Mouse (Mus musculus) ES-Bruce4 (cell line): ENCODE measurements at regions not wholly inside any gene's neighbourhood (a gene's known extent, or its start where the extent isn't known, plus 50 kb on each side); places are given as distances from the start of the nearest gene placed in this dataset.

Experiments
- H3K27ac ChIP-seq: 2 replicates; pipeline ENCODE4 v1.5.1; 2012; ENCODE audit warnings: low read length, inconsistent platforms; ENCODE audit not compliant: insufficient read depth
- H3K27me3 ChIP-seq: 2 replicates; pipeline ENCODE4 v1.6.1; 2012; ENCODE audit warnings: mild to moderate bottlenecking, low read length, inconsistent platforms; ENCODE audit not compliant: control insufficient read depth, poor library complexity, insufficient read depth, severe bottlenecking
- H3K36me3 ChIP-seq: 2 replicates; pipeline ENCODE4 v1.6.1; 2012; ENCODE audit warnings: inconsistent platforms, mild to moderate bottlenecking, low read length, moderate library complexity; ENCODE audit not compliant: control insufficient read depth, poor library complexity, insufficient read depth, severe bottlenecking
- H3K4me1 ChIP-seq: one replicate; pipeline ENCODE4 v1.8.1; 2011; ENCODE audit warnings: low read length; ENCODE audit not compliant: control insufficient read depth, insufficient read depth
- H3K4me3 ChIP-seq: 2 replicates; pipeline ENCODE4 v1.5.1; 2011; ENCODE audit warnings: low read depth, mild to moderate bottlenecking, low read length
- H3K9ac ChIP-seq: 2 replicates; pipeline ENCODE4 v1.6.1; 2012; ENCODE audit warnings: low read depth, mild to moderate bottlenecking, inconsistent platforms; ENCODE audit not compliant: poor library complexity, severe bottlenecking
- H3K9me3 ChIP-seq: replicated peaks from 2 replicates; pipeline ENCODE4 v1.6.1; 2012; ENCODE audit warnings: mild to moderate bottlenecking, low read length, inconsistent platforms; ENCODE audit not compliant: control insufficient read depth, poor library complexity, insufficient read depth, severe bottlenecking
- CTCF ChIP-seq: IDR thresholded peaks from one replicate; pipeline ENCODE4 v1.8.1; 2011; ENCODE audit warnings: low read depth, low read length
- EP300 ChIP-seq: IDR thresholded peaks from 2 replicates; pipeline ENCODE4 v1.6.1; 2011; ENCODE audit warnings: low read depth, low read length; ENCODE audit not compliant: insufficient read depth
- POLR2A ChIP-seq: IDR thresholded peaks from one replicate; pipeline ENCODE4 v1.8.1; 2011; ENCODE audit warnings: low read length; ENCODE audit not compliant: insufficient read depth

DNA sequence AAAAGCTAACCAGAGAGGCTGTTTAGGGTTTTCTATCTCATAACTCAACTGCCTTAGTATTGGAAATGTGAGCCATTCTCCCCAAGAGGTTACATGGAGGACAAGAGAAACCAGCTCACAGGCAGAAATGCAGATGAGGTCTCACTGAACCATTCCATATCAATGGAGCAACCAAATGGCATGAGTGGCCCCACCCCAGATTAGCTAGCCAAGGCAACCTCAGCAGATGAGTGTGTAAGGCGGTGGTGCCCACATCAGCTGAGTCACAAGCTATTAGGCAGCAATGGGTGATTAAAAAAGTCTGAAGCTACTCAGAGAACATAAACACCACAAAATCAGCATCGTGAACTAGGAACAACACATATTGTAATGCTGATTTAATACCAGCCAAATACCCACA is 133.2 kb downstream of the Lpin1 start:
- H3K9ac ChIP-seq, result no peak overlapping the region
- peaks cover 10% of the 10 kb centered on the region for H3K4me1 ChIP-seq
- TF ChIP-seq CTCF (no peak), EP300 (peak; percentile 76)
- H3K27me3 ChIP-seq, result no peaks in the 10 kb centered on the region
- no peak overlapping the region for H3K4me3 ChIP-seq
- H3K9me3 ChIP-seq, result no peaks in the 10 kb centered on the region
- H3K27ac ChIP-seq, result 0 out of 2 replicates have a peak overlapping the region, but pooled peaks have one; percentile 54
- H3K36me3 ChIP-seq, result no peaks in the 10 kb centered on the region

DNA sequence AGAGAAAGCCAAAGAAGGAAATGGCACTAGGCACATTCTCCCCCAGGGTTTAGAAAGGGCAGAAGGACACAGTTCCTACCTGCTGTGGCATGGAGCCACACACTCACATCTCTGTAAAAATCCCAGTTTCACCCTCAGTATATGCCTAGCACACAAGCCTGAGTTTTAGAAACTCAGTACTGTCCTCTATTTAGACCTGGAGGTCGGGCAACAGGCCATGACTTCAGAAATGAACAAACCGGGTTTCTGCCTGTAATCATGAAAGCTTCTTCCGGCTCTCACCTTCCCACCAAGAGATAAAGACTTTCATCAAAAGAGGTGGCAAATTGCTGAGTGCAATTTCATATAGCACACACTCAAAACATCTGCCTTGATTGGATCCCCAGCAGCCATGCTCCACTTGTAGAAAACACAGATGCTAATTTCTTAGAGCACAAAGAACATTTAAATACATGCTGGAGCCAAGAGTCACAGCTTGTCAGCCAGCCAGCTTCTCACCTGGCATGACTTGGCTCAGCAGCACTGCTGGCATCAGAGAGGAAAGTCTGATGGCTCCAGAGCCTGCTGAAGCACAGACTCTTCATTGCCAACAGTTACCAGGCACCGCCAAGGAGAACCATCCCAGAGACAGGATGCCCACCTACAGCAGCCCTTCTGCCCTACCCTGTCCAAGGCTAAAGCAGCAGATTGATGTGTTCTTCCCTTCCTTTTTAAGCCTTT is 136.2 kb downstream of the Lpin1 start:
- Histone ChIP-seq H3K27me3 (no peaks in the 10 kb centered on the region), H3K9me3 (no peaks in the 10 kb centered on the region), H3K27ac (no peak overlapping the region), H3K36me3 (no peaks in the 10 kb centered on the region), H3K4me3 (no peak overlapping the region), H3K9ac (no peak overlapping the region), H3K4me1 (peaks cover 10% of the 10 kb centered on the region)
- TF ChIP-seq POLR2A (no peak), CTCF (no peak), EP300 (no peak)

DNA sequence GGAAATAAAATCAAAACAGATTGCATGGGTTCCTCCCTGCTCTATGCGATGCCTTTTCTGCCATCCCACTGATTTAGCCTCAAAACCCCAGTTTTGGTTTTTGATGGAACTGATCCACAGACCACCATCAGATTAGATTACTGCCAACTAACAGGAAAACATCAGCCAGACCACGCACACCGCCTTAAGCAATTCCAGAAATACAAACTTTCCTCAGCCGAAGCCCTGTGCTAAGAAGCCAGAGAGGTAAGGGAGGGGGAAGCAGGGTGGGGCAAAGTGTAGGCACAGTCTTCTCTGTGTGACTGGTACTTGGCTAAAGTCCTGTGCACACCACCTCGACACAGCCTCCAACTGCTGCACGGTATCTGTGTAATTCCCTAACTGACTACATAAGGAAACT is 153.3 kb downstream of the Lpin1 start:
- Histone ChIP-seq H3K27me3 (no peaks in the 10 kb centered on the region), H3K36me3 (no peaks in the 10 kb centered on the region), H3K27ac (no peak overlapping the region), H3K4me3 (no peak overlapping the region), H3K9ac (no peak overlapping the region), H3K4me1 (no peaks in the 10 kb centered on the region), H3K9me3 (no peaks in the 10 kb centered on the region)
- TF ChIP-seq POLR2A (no peak), CTCF (no peak), EP300 (no peak)

DNA sequence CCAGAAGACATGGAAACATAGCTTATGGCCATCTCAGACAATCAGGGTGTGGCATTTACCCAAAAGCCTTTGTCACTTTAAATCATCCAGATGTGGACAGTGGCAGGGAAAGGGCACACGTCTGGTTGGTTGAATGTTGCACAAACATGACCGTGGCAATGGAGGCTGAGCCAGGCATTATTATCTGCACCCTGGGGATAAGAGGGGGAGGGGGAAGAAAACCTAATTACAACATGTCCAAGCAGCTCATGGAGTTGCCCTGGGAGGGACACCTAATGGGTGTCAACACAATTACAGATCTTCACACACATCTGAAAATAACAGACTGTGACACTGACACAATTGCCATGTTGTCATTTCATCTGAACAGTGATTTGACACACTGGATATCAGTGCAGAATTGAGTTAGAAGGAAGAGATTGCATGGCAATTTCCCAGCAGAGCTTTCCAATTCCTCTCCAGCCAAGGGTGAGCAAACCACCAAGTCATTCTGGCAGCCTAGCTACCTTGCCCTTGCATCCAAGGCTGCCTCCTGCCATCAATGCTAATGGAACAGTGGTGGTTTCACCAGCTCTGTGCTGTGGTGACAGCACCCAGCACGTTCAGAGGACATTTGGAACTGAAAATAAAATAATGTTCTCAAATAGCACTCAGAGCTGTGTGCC is 159.9 kb downstream of the Lpin1 start:
- H3K4me1 ChIP-seq, result no peaks in the 10 kb centered on the region
- no peaks in the 10 kb centered on the region for H3K9me3 ChIP-seq
- no peaks in the 10 kb centered on the region for H3K27me3 ChIP-seq
- no peak for TF ChIP-seq EP300
- no peak for TF ChIP-seq POLR2A
- no peak for TF ChIP-seq CTCF
- H3K36me3 ChIP-seq, result no peaks in the 10 kb centered on the region
- H3K4me3 ChIP-seq, result no peak overlapping the region
- no peak overlapping the region for H3K27ac ChIP-seq
- no peak overlapping the region for H3K9ac ChIP-seq

DNA sequence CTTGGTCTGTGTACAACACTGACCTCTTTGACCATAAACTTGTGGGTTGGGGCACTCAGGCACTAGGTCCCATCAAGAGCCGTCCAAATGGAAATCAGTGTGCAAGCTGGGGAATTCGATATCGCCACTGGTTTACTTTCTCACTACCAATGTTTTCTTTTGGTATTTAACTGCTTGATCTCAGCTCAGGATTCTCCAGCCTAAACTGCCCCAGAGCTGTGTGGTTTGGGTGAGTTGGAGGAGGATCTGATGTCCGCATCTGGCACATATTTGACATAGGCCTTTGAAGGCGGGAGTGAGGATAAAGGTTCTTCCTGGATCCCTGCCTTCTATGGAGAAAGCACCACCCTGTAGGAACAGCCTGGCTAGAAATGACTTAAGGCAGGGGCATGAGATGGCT is 172.0 kb downstream of the Lpin1 start:
- Histone ChIP-seq H3K9ac (no peak overlapping the region), H3K9me3 (no peaks in the 10 kb centered on the region), H3K4me1 (no peaks in the 10 kb centered on the region), H3K36me3 (no peaks in the 10 kb centered on the region), H3K4me3 (no peak overlapping the region), H3K27ac (no peak overlapping the region), H3K27me3 (no peaks in the 10 kb centered on the region)
- TF ChIP-seq EP300 (no peak), POLR2A (no peak), CTCF (no peak)

DNA sequence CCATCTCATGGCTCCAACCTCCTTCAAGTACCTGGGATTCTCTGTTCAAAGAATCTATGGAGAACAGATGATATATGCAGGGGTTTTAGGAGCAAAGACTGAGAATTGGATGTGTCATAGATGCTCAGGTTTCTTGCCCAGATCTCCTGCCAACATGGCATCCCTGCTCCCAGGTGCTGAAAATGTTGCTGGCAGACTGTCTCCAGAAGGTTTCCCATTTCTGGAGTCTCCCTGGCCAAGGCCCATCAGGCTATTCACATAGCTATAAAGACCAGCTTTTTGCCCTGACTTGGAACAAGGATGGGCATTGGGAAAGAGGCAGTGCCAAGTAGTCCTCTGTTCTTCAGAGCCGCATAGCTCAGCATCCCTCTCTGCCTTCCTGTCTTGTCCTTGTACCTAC is 173.8 kb downstream of the Lpin1 start:
- TF ChIP-seq EP300, result no peak
- no peak for TF ChIP-seq CTCF
- TF ChIP-seq POLR2A, result no peak
- H3K9ac ChIP-seq, result no peak overlapping the region
- H3K27me3 ChIP-seq, result no peaks in the 10 kb centered on the region
- H3K36me3 ChIP-seq, result no peaks in the 10 kb centered on the region
- no peak overlapping the region for H3K4me3 ChIP-seq
- no peaks in the 10 kb centered on the region for H3K9me3 ChIP-seq
- no peaks in the 10 kb centered on the region for H3K4me1 ChIP-seq
- H3K27ac ChIP-seq, result no peak overlapping the region
